Mouse (Mus musculus) ES-Bruce4 (cell line): ENCODE results near the gene Cdk2. TPM values are rescaled to one million over a fixed set of nuclear protein-coding genes. Genes with fewer than 3 reads are reported as not detected.

Experiments used
- H3K27ac ChIP-seq: 2 replicates; pipeline ENCODE4 v1.5.1; 2012; ENCODE audit warnings: low read length, inconsistent platforms; ENCODE audit not compliant: insufficient read depth
- H3K27me3 ChIP-seq: 2 replicates; pipeline ENCODE4 v1.6.1; 2012; ENCODE audit warnings: mild to moderate bottlenecking, low read length, inconsistent platforms; ENCODE audit not compliant: control insufficient read depth, poor library complexity, insufficient read depth, severe bottlenecking
- H3K36me3 ChIP-seq: 2 replicates; pipeline ENCODE4 v1.6.1; 2012; ENCODE audit warnings: inconsistent platforms, mild to moderate bottlenecking, low read length, moderate library complexity; ENCODE audit not compliant: control insufficient read depth, poor library complexity, insufficient read depth, severe bottlenecking
- H3K4me1 ChIP-seq: one replicate; pipeline ENCODE4 v1.8.1; 2011; ENCODE audit warnings: low read length; ENCODE audit not compliant: control insufficient read depth, insufficient read depth
- H3K4me3 ChIP-seq: 2 replicates; pipeline ENCODE4 v1.5.1; 2011; ENCODE audit warnings: low read depth, mild to moderate bottlenecking, low read length
- H3K9ac ChIP-seq: 2 replicates; pipeline ENCODE4 v1.6.1; 2012; ENCODE audit warnings: low read depth, mild to moderate bottlenecking, inconsistent platforms; ENCODE audit not compliant: poor library complexity, severe bottlenecking
- H3K9me3 ChIP-seq: replicated peaks from 2 replicates; pipeline ENCODE4 v1.6.1; 2012; ENCODE audit warnings: mild to moderate bottlenecking, low read length, inconsistent platforms; ENCODE audit not compliant: control insufficient read depth, poor library complexity, insufficient read depth, severe bottlenecking
- CTCF ChIP-seq: IDR thresholded peaks from one replicate; pipeline ENCODE4 v1.8.1; 2011; ENCODE audit warnings: low read depth, low read length
- EP300 ChIP-seq: IDR thresholded peaks from 2 replicates; pipeline ENCODE4 v1.6.1; 2011; ENCODE audit warnings: low read depth, low read length; ENCODE audit not compliant: insufficient read depth
- POLR2A ChIP-seq: IDR thresholded peaks from one replicate; pipeline ENCODE4 v1.8.1; 2011; ENCODE audit warnings: low read length; ENCODE audit not compliant: insufficient read depth
- polyA plus RNA-seq: library from polyadenylated mRNA; stranded (reverse); fragments of >200 nt; gene quantifications from 2 replicates; pipeline ENCODE4 v1.2.4, GENCODE M21; 2011; ENCODE audit warnings: low read depth; ENCODE audit not compliant: missing spikeins, insufficient read depth, insufficient read length

Cdk2 gene
- polyA plus RNA-seq, 1 experiment = 82.7 TPM

DNA sequence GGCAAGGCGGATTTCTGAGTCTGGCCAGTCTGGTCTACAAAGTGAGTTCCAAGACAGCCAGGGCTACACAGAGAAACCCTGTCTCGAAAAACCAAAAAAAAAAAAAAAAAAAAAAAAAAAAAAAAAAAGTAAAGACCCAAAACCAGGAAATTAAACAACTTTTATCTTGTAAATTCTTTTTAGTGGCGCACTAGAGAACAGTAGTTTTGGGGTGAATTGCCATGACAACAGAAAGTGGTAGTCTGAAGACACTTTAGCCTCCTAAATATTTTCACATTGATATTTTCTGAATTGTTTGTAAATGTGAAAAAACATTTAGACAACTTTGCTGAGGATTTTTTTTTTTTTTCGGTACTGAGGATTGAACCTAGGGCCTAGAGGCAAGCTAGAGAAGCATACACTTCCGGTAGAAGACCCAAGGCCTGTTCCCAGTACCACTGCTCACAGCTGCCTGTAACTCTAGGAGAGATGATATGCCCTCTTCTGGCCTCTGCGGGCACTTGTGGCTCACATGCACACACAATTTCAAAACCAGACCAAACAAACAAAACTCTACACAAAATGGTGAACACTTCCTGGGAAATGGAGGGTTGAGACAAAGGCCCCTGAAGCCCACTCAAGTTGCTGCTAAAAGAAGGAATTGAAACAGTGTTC, 7.6 kb downstream of the Cdk2 start:
- no peaks in the 10 kb centered on the region for H3K9me3 ChIP-seq
- no peak for TF ChIP-seq POLR2A
- no peak for TF ChIP-seq EP300
- no peak for TF ChIP-seq CTCF
- peak overlapping the region; percentile 60; the same call in 1 of the 2 replicates for H3K4me3 ChIP-seq
- peak overlapping the region; percentile 84 for H3K27ac ChIP-seq
- H3K4me1 ChIP-seq = peaks cover 3% of the 10 kb centered on the region
- H3K9ac ChIP-seq = peak overlapping the region; percentile 42; the same call in 1 of the 2 replicates
- H3K27me3 ChIP-seq = no peaks in the 10 kb centered on the region
- peaks cover 39% of the 10 kb centered on the region for H3K36me3 ChIP-seq

DNA sequence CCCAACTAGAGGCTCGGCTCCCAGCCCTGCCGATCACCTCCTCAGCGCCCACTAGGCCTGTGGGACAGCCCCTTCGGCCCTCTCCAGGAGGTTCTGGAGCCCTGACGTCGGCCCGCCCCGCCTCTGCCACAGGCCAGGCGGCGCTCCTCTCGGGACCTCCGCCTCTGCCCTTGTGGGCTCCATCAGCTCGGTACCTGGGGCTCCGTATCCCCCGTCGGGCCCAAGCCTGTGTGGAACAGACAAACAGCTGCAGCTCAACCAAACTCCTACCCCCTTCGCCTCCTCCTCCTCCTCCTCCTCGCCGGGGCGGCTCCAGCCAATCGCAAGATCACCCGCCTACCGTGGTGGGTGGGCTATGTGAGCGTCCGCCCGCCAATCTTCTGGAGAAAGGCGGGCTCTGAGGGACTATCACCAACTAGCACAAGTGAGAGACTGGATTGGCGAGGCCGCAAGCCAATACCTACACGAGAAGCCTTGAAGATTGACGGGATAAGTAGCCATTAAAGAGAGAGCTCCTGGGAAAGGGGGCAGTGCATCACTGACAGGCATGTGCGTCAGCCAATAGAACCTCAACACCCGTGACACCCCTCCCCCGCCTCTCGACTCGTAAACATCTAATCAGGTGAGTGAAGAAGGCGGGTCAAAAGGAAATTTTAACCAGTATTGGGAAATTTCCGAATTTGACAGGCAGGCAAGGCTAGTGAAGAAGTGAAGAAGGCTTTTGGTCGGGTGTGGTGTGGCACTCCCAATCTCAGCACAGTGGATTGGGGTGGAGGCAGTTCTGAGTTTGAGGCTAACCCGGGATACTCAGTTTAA, 8.6 kb downstream of the Cdk2 start, which contains the start of gene Rab5b:
Rab5b (minus strand) TSS at position 273 of the 816 bp plus-strand sequence.
- H3K9ac ChIP-seq = peak within 1 kb of the TSS; percentile 90
- H3K4me3 ChIP-seq = peak within 1 kb of the TSS; percentile 90
- peaks cover 29% of the 10 kb centered on the region for H3K36me3 ChIP-seq
- H3K27ac ChIP-seq = peak within 1 kb of the TSS; percentile 84
- H3K4me1 ChIP-seq = peaks cover 3% of the 10 kb centered on the region
- no peaks in the 10 kb centered on the region for H3K27me3 ChIP-seq
- no peaks in the 10 kb centered on the region for H3K9me3 ChIP-seq
- no peak for TF ChIP-seq CTCF
- TF ChIP-seq POLR2A = peak; percentile 64
- no peak for TF ChIP-seq EP300

DNA sequence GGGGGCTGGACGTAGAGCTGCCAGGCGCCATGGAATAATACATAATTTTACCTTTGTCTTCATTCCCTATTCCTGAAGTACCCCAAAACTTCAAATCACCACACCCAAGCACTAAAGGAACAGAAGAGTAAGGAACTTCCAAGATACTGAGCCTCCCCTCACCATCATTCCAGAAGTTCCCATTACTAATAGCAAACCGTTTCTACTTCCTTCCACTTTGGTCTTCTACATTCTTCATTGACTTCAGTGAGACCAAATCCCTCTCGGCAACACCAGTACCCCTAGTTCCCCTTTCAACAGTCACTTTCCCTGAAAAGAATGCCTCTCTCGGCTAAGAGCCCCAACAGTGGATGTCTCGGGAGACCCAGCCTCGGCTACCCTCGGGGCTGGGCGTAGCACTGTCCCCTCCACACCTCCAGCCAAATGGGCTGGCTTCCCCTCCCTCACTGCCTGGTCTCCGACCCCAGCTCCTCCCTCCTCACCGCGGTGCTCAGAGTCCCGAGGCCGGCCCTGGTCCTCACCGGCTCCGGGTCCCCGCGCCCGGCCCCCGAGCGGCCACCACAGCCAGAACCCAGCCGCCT, 9.3 kb downstream of the Cdk2 start:
- Histone ChIP-seq H3K36me3 (peaks cover 26% of the 10 kb centered on the region), H3K27ac (peak overlapping the region; percentile 23), H3K4me1 (peaks cover 3% of the 10 kb centered on the region), H3K27me3 (no peaks in the 10 kb centered on the region), H3K9ac (peak overlapping the region; percentile 90), H3K9me3 (no peaks in the 10 kb centered on the region), H3K4me3 (peak overlapping the region; percentile 90)
- no peak for TF ChIP-seq CTCF
- TF ChIP-seq EP300 = no peak
- TF ChIP-seq POLR2A = no peak

DNA sequence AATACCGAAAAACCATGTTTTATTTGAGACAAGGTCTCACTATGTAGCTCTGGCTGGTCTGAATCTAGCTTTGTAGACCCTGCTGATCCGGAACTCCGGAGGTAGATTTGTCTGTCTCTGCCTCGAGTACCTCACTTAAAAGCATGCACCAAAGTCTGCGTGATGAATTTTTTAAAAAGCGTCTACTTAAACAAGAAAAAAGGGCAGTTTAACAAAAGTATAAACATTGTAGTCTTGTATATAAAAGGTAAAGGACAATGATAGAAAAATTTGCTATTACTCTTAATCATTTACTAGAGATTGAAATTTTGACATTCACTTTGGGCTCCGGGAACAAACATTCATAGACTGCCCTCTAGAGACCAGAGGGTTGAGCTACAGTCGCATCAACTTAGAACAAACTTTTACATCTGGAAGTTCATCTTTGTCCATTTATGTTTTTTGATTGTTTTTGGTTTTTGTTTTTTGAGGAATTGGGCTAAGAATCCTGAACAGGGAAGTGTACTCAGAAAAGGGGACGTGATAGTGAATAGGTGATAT, 30.3 kb downstream of the Cdk2 start:
- Histone ChIP-seq H3K9ac (peak overlapping the region; percentile 33; the same call in 1 of the 2 replicates), H3K27ac (no peak overlapping the region), H3K9me3 (no peaks in the 10 kb centered on the region), H3K27me3 (no peaks in the 10 kb centered on the region), H3K4me1 (no peaks in the 10 kb centered on the region), H3K4me3 (peak overlapping the region; percentile 72), H3K36me3 (peaks cover 6% of the 10 kb centered on the region)
- no peak for TF ChIP-seq CTCF
- no peak for TF ChIP-seq EP300
- no peak for TF ChIP-seq POLR2A

DNA sequence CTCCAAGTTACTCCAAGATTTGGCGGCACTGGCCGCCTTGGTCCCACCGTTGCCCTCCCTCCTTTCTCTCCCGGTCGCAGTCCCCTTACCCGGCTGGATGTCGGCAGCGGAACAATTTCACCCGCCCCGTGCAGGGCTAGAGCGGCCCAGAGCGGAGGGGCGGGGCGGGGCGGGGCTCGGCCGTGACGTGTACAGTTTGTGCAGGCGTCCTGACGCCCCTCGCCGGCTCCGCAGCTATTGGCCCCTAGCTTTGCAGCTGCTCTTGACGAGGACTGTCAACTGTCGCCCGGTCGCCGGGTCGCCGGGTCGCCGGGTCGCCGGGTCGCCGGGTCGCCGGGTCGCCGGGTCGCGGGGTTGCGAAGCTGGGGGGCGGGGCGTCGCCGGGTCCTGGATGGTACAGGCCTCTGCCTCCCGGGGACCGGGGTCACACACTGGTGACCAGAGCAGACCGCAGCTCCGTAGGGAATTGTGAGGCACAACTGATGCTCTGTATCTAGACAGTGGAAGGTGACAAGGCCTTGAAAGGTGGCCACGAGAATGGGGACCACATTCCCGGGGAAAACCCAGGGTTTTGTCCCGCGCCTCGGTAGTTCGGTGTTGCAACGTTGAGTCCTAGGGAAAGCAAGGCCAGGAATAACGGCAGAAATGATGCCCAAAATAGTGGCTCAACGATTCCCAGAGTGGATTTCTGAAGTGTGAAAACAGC, 30.9 kb downstream of the Cdk2 start, which contains the start of gene Suox:
Suox (minus strand) TSS at position 311 of the 706 bp plus-strand sequence.
- Histone ChIP-seq H3K4me1 (no peaks in the 10 kb centered on the region), H3K36me3 (0 out of 2 replicates have a peak, but pooled peaks cover 2% of the 10 kb centered on the region), H3K27me3 (no peaks in the 10 kb centered on the region), H3K9me3 (no peaks in the 10 kb centered on the region), H3K9ac (peak within 1 kb of the TSS; percentile 33), H3K4me3 (peak within 1 kb of the TSS; percentile 72), H3K27ac (no peak within 1 kb of the TSS)
- TF ChIP-seq POLR2A (no peak), EP300 (no peak), CTCF (no peak)
